Mouse (Mus musculus): Measurements from ENCODE around the gene Ndufb10. TPM values are rescaled to one million over a fixed set of nuclear protein-coding genes. Genes with fewer than 3 reads are reported as not detected.

Ndufb10 gene
- 517 TPM for polyA plus RNA-seq (2015; fragmentation: Illumina TruSeq; extraction: RNeasy Lipid Tissue Mini Kit (QIAGEN cat#74804); ENCODE audit: low read depth, low replicate concordance)

DNA sequence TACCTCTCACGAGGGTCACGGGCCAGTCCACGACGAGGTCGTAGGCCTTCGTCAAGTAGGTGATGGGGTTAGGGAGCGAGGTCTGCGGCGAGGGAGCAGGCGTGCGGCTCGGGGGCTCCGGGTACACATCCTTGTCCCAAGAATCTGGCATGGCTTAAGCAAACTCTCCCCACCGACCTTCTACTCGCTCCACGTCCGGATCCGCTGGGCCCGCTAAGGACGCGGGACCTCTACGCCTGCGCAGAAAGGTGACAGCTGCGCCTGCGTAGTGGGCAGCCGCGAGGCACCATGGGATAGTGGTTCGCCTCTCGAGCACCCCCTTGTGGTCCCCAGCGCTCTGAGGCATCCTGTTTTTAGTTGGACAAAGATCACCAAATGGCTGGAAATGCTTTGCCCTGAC lies at the start of gene Ndufb10:
Gene Ndufb10, minus strand, starts transcription at position 295 of the 400 bp plus-strand sequence.

DNA sequence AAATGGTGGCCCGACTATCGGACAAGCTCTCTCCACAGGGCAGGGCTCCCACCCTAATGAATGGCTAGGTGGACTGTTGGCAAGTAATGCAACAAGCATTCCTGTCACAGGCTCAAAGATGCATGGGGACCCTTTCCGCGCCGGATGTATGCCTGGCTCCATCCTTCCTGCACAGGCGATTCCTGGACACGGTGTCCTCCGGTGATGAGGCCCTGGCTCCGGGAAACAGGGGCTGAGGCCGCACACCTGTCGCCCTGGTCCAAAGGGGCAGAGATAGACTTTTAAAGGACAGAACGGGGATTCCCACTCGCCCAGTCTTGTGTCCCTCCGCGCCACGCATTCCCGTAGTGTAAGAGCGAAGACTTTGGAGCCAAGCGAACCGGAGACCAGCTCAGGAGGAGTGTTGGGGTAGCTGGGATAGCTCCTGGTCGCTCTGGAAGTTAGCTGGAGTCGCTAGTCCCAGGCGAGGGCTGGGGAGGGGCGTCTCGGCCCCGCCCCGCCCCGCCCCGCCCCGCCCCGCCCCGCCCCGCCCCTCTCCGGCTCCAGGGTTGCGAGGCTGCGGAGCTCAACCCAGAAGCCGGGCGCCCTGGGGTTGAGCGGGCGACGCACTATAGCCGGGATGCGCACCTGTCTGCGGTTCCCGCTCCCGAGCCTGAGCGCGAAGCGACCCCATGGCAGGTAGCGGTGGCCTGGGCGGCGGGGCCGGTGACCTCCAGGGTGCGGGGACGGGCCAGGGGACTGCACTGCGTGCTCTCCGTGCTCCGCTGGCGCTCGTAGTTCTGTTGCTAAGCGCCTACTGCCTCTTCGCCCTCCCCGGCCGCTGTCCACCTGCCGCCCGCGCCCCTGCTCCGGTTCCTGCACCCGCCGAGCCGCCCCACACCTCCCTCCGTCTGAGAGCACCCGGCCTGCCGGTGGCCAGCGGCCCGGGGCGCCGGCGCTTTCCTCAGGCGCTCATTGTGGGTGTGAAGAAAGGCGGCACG lies 28.4 kb upstream of the Ndufb10 start, which contains the start of gene Hs3st6:
Gene Hs3st6, plus strand, starts transcription at position 574 of the 980 bp plus-strand sequence.

DNA sequence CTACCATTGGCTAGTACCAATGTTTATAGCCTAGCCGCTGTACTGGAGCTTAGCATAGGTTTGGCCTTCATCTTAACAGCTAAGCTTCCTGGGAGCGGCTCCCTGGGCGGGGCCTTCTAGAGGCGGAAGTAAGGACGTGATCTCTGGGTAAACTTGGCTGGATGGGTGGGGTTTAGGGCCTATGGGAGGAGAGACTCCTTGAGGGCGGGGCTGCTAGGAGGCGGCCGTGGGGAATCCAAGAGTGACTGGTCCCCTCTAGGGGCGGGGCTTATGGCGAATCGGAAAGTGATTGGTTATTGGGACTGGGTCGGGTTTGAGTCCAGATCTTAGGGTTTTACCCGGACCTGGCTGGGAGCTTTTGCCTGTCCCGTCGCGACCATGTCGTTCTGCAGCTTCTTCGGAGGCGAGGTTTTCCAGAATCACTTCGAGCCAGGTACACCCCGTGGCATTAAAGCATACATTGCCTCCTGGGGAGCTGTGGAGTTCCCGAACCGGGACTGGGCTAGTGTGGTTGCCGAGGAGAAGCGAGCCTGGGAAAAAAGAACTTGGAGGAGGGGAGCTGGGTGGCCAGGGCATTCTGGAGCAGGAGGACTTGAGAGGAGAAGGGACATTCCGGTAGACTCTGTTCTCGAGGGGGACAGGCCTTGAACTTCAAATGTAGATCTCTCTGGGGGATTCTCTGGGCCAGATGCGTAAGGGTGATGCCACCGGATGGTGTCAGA lies 12.2 kb upstream of the Ndufb10 start, which contains the start of gene Msrb1:
Gene Msrb1, plus strand, starts transcription at position 313 of the 722 bp plus-strand sequence.

DNA sequence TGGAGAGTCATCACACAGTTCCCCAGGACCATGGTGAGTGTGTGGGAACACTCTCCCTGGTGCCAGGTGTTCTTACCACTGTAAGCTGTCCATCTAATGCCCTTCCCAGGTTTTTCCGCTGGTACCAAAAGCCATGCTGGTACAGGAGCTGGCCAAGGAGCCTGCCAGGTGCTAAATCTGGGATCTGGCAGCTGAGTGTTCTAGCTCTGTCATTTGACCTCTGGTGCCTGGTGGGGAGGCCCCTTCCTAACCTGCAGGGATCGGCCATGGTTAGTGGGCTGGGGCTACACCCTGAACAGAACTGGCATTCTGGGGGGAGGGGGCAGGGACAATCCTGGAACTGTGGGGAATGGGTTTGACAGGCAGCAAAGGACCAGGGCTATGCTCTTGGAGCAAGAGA lies 3.3 kb upstream of the Ndufb10 start, which contains the start of gene Rpl3l:
Gene Rpl3l, plus strand, starts transcription at position 203 of the 400 bp plus-strand sequence.

DNA sequence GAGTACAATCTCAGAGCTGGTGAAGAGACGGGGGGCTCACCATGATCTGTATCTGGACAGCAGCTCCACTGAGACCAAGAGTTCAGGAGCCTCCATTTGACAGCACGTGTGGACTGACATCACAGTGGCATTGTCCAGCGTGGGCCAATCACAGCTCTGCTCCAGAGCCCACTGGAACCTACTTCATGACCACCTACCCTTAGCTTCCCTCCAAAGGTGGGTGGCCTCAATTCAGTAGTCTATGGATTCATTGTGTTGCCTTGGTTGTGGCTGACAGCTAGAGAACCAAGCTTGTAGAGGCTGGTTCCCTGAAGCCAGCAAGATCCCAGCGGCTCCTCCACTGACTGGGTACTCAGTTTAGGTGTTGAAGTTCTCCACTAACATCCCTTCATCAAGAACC lies 6.3 kb downstream of the Ndufb10 start, which contains the start of the genes Rnf151 and Rps2:
Gene Rnf151, minus strand, starts transcription at position 121 of the 400 bp plus-strand sequence.
Gene Rps2, plus strand, starts transcription at position 174 of the 400 bp plus-strand sequence.

DNA sequence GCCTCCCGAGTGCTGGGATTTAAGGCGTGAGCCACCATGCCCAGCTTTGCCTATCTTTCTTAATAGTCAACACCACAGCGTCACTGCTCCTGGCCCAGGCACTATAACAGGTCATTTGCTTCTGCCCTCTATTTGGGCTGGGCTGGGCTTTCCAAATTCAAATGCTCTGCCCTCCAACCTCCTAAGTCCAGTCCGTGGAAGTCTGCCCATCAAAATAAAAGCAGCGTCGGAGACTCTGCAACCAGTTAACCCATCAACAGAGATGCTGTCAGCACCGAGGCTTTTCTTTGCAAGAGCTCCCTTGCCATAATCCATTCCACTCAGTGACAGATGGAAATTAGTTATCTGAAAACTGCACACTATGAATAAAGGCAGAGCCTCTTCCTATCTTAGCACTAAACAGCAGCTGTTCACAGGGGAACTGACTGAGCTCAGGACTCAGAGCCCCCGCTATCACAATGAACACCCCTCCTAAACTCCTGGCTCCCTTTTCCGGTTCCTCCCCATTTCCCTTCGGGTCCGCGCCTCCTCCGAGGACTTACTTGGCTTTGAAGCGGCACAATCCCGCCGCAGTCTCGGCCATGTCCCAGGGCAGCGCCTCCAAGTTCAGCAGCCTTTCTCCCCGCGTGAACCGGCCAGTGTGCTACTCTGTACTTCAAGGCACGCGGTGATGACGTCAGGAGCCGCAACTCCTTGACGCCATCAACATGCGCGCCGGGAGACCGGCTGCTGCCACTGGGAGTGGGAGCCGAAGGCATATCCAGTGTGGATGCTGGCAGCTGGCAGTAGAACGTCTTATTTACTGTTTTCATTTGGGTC lies 17.1 kb downstream of the Ndufb10 start, which contains the start of gene Tbl3:
Gene Tbl3, minus strand, starts transcription at position 679 of the 819 bp plus-strand sequence.

DNA sequence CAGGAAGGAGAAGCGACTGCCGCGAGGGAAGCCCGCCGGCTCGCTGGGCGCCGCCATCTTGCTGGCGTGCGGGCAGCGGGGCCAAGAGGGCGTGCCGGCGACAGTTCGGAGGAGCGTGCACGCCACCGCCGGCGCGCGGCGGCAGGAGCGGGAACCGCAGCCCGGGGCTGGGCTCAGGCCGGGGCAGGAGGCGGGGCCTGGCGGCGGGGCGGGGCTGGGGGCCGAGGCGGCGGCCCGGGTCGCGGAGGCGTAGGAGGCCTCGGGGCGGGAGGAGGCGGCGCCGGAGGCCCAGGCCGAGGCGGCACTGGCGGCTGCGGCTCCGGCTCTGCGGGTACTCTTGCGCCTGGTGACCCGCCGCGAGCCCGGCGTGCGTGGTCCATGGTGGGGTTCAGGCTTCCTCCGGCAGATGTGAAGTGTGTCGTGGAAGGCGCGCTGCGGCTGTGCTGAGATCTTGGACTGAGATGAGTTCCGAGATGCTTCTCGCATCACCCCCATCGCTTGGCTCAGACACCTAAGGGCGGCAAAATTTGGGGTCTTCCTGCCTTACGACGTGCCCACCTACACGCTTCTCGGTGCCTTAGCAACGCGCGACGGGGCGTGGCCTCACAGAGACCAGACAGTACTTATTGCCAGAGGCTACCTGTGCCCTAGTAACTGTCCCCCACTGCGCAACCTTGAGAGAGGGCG lies 28.1 kb downstream of the Ndufb10 start, which contains the start of the genes Gfer and Noxo1:
Gene Gfer, minus strand, starts transcription at position 146 of the 687 bp plus-strand sequence.
Gene Noxo1, plus strand, starts transcription at position 224 of the 687 bp plus-strand sequence.

DNA sequence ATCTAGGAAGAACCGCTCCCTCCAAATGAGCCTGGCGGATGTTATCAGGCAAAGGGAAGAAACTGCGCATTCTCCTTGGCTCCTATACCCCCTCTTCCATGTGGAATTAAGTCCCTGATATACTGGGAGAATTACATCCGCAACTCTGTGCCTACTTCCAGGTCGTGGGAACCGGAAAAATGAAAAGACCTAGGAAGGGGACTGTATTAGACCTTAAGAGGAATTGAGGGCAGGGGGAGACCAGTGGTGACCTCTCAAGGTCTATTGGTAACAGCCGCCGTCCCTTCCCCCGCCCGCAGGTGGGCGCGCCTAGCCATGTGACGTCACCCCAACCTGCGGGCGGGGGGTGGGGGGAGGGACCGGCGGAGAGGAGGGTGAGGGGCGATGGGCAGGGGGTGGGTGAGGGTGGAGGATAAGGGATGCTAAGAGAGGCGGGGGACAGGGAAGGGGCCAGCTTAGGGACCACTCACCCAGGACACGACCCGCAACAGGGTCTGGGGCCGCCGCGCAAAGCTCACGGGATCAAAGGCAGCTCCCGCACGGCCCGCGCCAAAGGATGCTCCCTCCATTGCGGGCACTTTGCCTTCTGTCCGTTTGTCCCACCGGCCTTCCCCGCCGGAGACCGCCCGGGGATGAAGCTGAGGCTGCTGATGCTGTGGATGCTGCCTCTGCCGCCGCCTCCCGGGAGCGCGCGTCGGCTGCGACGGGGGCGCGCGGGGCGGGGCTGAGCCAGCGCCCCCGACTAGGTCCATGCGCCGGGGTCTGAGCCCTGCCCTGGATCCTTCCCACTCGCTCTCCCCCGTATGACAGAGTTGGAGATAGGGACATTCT lies 34.8 kb downstream of the Ndufb10 start, which contains the start of gene Syngr3:
Gene Syngr3, minus strand, starts transcription at position 705 of the 831 bp plus-strand sequence.

Other genes with a start within 250 kb of the Ndufb10 start
- 41.6 TPM for gene Mlst8, start 245.4 kb downstream of the Ndufb10 start, polyA plus RNA-seq (2015; fragmentation: Illumina TruSeq; extraction: RNeasy Lipid Tissue Mini Kit (QIAGEN cat#74804); ENCODE audit: low read depth, low replicate concordance)
- 78.2 TPM for gene Caskin1, start 235.9 kb downstream of the Ndufb10 start, polyA plus RNA-seq (2015; fragmentation: Illumina TruSeq; extraction: RNeasy Lipid Tissue Mini Kit (QIAGEN cat#74804); ENCODE audit: low read depth, low replicate concordance)
- gene Traf7, start 196.5 kb downstream of the Ndufb10 start, polyA plus RNA-seq (2015; fragmentation: Illumina TruSeq; extraction: RNeasy Lipid Tissue Mini Kit (QIAGEN cat#74804); ENCODE audit: low read depth, low replicate concordance): 80.2 TPM
- gene Rab26, start 190.3 kb downstream of the Ndufb10 start, polyA plus RNA-seq (2015; fragmentation: Illumina TruSeq; extraction: RNeasy Lipid Tissue Mini Kit (QIAGEN cat#74804); ENCODE audit: low read depth, low replicate concordance): 59.9 TPM
- gene Pkd1, start 174.6 kb downstream of the Ndufb10 start, polyA plus RNA-seq (2015; fragmentation: Illumina TruSeq; extraction: RNeasy Lipid Tissue Mini Kit (QIAGEN cat#74804); ENCODE audit: low read depth, low replicate concordance): 45.2 TPM
- 97.7 TPM for gene Tsc2, start 91.8 kb downstream of the Ndufb10 start, polyA plus RNA-seq (2015; fragmentation: Illumina TruSeq; extraction: RNeasy Lipid Tissue Mini Kit (QIAGEN cat#74804); ENCODE audit: low read depth, low replicate concordance)
- gene Nthl1, start 91.8 kb downstream of the Ndufb10 start, polyA plus RNA-seq (2015; fragmentation: Illumina TruSeq; extraction: RNeasy Lipid Tissue Mini Kit (QIAGEN cat#74804); ENCODE audit: low read depth, low replicate concordance): 9.6 TPM
- gene Slc9a3r2, start 74.2 kb downstream of the Ndufb10 start, polyA plus RNA-seq (2015; fragmentation: Illumina TruSeq; extraction: RNeasy Lipid Tissue Mini Kit (QIAGEN cat#74804); ENCODE audit: low read depth, low replicate concordance): 49.3 TPM
- not detected for gene Npw, start 66.0 kb downstream of the Ndufb10 start, polyA plus RNA-seq (2015; fragmentation: Illumina TruSeq; extraction: RNeasy Lipid Tissue Mini Kit (QIAGEN cat#74804); ENCODE audit: low read depth, low replicate concordance)
- 31.2 TPM for gene Zfp598, start 54.8 kb downstream of the Ndufb10 start, polyA plus RNA-seq (2015; fragmentation: Illumina TruSeq; extraction: RNeasy Lipid Tissue Mini Kit (QIAGEN cat#74804); ENCODE audit: low read depth, low replicate concordance)
- gene Syngr3, start 34.5 kb downstream of the Ndufb10 start, polyA plus RNA-seq (2015; fragmentation: Illumina TruSeq; extraction: RNeasy Lipid Tissue Mini Kit (QIAGEN cat#74804); ENCODE audit: low read depth, low replicate concordance): 193 TPM
- 22.1 TPM for gene Gfer, start 28.3 kb downstream of the Ndufb10 start, polyA plus RNA-seq (2015; fragmentation: Illumina TruSeq; extraction: RNeasy Lipid Tissue Mini Kit (QIAGEN cat#74804); ENCODE audit: low read depth, low replicate concordance)
- 3.3 TPM for gene Noxo1, start 28.2 kb downstream of the Ndufb10 start, polyA plus RNA-seq (2015; fragmentation: Illumina TruSeq; extraction: RNeasy Lipid Tissue Mini Kit (QIAGEN cat#74804); ENCODE audit: low read depth, low replicate concordance)
- 28.6 TPM for gene Tbl3, start 16.8 kb downstream of the Ndufb10 start, polyA plus RNA-seq (2015; fragmentation: Illumina TruSeq; extraction: RNeasy Lipid Tissue Mini Kit (QIAGEN cat#74804); ENCODE audit: low read depth, low replicate concordance)
- not detected for gene Rnf151, start 6.4 kb downstream of the Ndufb10 start, polyA plus RNA-seq (2015; fragmentation: Illumina TruSeq; extraction: RNeasy Lipid Tissue Mini Kit (QIAGEN cat#74804); ENCODE audit: low read depth, low replicate concordance)
- gene Rps2, start 6.4 kb downstream of the Ndufb10 start, polyA plus RNA-seq (2015; fragmentation: Illumina TruSeq; extraction: RNeasy Lipid Tissue Mini Kit (QIAGEN cat#74804); ENCODE audit: low read depth, low replicate concordance): 796 TPM
- 1.1 TPM for gene Rpl3l, start 3.3 kb upstream of the Ndufb10 start, polyA plus RNA-seq (2015; fragmentation: Illumina TruSeq; extraction: RNeasy Lipid Tissue Mini Kit (QIAGEN cat#74804); ENCODE audit: low read depth, low replicate concordance)
- 54.9 TPM for gene Msrb1, start 12.2 kb upstream of the Ndufb10 start, polyA plus RNA-seq (2015; fragmentation: Illumina TruSeq; extraction: RNeasy Lipid Tissue Mini Kit (QIAGEN cat#74804); ENCODE audit: low read depth, low replicate concordance)
- not detected for gene Hs3st6, start 28.5 kb upstream of the Ndufb10 start, polyA plus RNA-seq (2015; fragmentation: Illumina TruSeq; extraction: RNeasy Lipid Tissue Mini Kit (QIAGEN cat#74804); ENCODE audit: low read depth, low replicate concordance)
- gene Meiob, start 79.8 kb upstream of the Ndufb10 start, polyA plus RNA-seq (2015; fragmentation: Illumina TruSeq; extraction: RNeasy Lipid Tissue Mini Kit (QIAGEN cat#74804); ENCODE audit: low read depth, low replicate concordance): not detected
- gene Hagh, start 115.7 kb upstream of the Ndufb10 start, polyA plus RNA-seq (2015; fragmentation: Illumina TruSeq; extraction: RNeasy Lipid Tissue Mini Kit (QIAGEN cat#74804); ENCODE audit: low read depth, low replicate concordance): 182 TPM
- gene Fahd1, start 125.9 kb upstream of the Ndufb10 start, polyA plus RNA-seq (2015; fragmentation: Illumina TruSeq; extraction: RNeasy Lipid Tissue Mini Kit (QIAGEN cat#74804); ENCODE audit: low read depth, low replicate concordance): 30.6 TPM
- gene Igfals, start 141.5 kb upstream of the Ndufb10 start, polyA plus RNA-seq (2015; fragmentation: Illumina TruSeq; extraction: RNeasy Lipid Tissue Mini Kit (QIAGEN cat#74804); ENCODE audit: low read depth, low replicate concordance): not detected
- gene Nubp2, start 161.9 kb upstream of the Ndufb10 start, polyA plus RNA-seq (2015; fragmentation: Illumina TruSeq; extraction: RNeasy Lipid Tissue Mini Kit (QIAGEN cat#74804); ENCODE audit: low read depth, low replicate concordance): 42.4 TPM
- 74.8 TPM for gene Spsb3, start 162.2 kb upstream of the Ndufb10 start, polyA plus RNA-seq (2015; fragmentation: Illumina TruSeq; extraction: RNeasy Lipid Tissue Mini Kit (QIAGEN cat#74804); ENCODE audit: low read depth, low replicate concordance)
- gene Eme2, start 170.6 kb upstream of the Ndufb10 start, polyA plus RNA-seq (2015; fragmentation: Illumina TruSeq; extraction: RNeasy Lipid Tissue Mini Kit (QIAGEN cat#74804); ENCODE audit: low read depth, low replicate concordance): 29.7 TPM
- gene Mrps34, start 170.6 kb upstream of the Ndufb10 start, polyA plus RNA-seq (2015; fragmentation: Illumina TruSeq; extraction: RNeasy Lipid Tissue Mini Kit (QIAGEN cat#74804); ENCODE audit: low read depth, low replicate concordance): 84.8 TPM
- gene Nme3, start 172.0 kb upstream of the Ndufb10 start, polyA plus RNA-seq (2015; fragmentation: Illumina TruSeq; extraction: RNeasy Lipid Tissue Mini Kit (QIAGEN cat#74804); ENCODE audit: low read depth, low replicate concordance): 78.4 TPM
- gene Mapk8ip3, start 212.5 kb upstream of the Ndufb10 start, polyA plus RNA-seq (2015; fragmentation: Illumina TruSeq; extraction: RNeasy Lipid Tissue Mini Kit (QIAGEN cat#74804); ENCODE audit: low read depth, low replicate concordance): 214 TPM
- 7.4 TPM for gene Jpt2, start 236.2 kb upstream of the Ndufb10 start, polyA plus RNA-seq (2015; fragmentation: Illumina TruSeq; extraction: RNeasy Lipid Tissue Mini Kit (QIAGEN cat#74804); ENCODE audit: low read depth, low replicate concordance)

Data from brain, adult 10 weeks (tissue).